Mouse (Mus musculus) myocyte (in vitro differentiated cells): ENCODE data around the gene Klf11.

Experiments used
- MYOD1 ChIP-seq, 3 experiments: IDR thresholded peaks; one replicate each; pipeline ENCODE4 v1.6.1; 2011; ENCODE audit warnings: control low read depth in 2 of 3, low read depth in 2 of 3, mild to moderate bottlenecking in 2 of 3, moderate library complexity in 1 of 3; ENCODE audit not compliant: insufficient read length in 2 of 3, control insufficient read depth in 1 of 3
- POLR2A ChIP-seq: IDR thresholded peaks from one replicate; pipeline ENCODE4 v1.6.1; 2011; ENCODE audit warnings: low read depth, mild to moderate bottlenecking, control low read depth, moderate library complexity; ENCODE audit not compliant: insufficient read length

DNA sequence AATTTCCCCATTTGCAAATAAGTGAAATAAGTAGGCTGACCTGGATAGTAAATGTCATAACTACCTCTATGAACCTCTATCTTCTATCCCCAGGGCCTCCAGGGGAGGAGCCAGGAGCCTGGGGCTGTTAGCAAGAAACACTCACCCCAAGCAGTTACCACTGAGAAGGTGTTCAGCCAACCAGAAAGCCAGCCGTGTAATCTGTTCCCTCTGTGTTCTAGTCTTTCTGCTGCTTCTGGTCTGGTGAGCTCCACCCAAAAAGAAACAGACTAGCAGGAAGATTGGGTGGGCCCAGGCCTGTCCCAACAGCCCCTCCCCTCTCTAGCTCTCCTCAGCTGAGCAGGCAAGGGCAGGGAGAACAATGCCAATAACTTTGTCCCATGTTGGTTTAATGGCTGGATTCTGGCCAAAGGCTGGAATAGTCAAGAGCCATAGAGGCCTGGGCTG is 6.9 kb upstream of the Klf11 start:
- no peak for TF ChIP-seq POLR2A
- TF ChIP-seq MYOD1 (IDR thresholded peaks at IDR 0.05; ENCODE audit: control insufficient read depth in 1 of 3, insufficient read length in 2 of 3, low read depth in 2 of 3): no peak
